Mouse (Mus musculus): ENCODE data around the gene Gm20388. TPM values are rescaled to one million over a fixed set of nuclear protein-coding genes. Genes with fewer than 3 reads are reported as not detected.

Gm20388 gene
- total RNA-seq, 1 experiment: 27.0 TPM

DNA sequence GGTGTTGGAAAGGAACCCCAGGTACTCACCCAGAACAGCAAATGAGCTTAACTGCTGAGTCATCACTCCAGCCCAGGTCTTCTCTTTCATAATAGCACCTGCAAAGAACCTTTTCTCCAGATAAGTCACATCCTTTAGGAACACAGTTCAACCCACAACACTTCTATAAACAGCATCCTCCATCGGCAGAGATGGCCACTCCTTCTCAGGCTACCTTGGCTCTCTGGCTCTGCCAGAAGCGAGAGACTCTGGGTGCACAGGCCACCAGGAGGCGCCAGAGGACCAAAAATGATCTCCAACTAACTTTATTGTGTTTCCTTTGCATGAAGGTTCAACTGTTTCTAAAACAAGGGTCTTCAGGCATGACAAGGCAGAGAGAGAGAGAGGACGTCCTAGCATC lies 3879.3 kb downstream of the Gm20388 start:
- TF ChIP-seq CHD2 (IDR thresholded peaks at IDR 0.05; ENCODE audit: low read depth, low read length) (no peak), HCFC1 (IDR thresholded peaks at IDR 0.05; ENCODE audit: borderline replicate concordance, insufficient read depth, low read length) (no peak), ZNF384 (IDR thresholded peaks at IDR 0.05; ENCODE audit: low read depth, low read length) (no peak), ZC3H11A (IDR thresholded peaks at IDR 0.05; ENCODE audit: borderline replicate concordance, low read depth, low read length) (peak; percentile 81), MAFK (IDR thresholded peaks at IDR 0.05; ENCODE audit: insufficient read depth, low read depth, low read length) (peak; percentile 93)
- no peak overlapping the region for H3K27ac ChIP-seq (ENCODE audit: insufficient read depth, low read depth, low read length, poor library complexity, severe bottlenecking)

DNA sequence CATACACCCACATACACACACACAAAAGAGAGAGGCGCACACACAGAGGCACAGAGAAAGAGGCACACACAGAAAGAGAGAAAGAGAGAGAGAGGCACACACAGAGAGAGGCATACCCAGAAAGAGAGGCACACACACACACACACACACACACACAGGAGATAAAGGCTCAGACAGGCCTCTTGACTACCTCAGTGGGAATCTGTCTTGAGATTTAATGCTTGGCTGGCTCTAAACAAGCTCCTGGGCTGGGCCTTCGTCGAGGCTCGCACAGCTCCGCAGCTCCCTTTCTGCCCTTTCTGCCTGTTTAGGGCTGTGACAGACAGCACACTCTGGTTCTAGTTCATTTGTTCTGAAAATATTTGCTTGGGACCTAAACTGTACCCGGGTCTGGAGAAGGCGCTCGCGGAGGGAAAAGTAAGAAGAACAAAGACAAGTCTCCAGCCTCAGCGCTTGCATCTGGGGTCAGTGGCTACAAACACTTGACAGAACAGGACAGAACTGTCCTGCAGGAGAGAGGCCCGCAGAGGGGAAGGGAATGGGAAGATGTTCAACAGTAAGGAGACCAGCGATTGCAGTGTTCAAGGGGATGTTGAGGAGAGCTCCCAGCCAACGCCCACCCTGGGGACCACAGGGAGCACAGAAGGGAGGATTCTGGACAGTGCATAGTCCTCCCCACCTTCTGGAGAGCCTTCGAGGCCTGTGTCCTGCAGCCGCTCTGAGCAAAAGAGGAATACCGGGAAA lies 3880.6 kb downstream of the Gm20388 start:
- H3K9me3 ChIP-seq (ENCODE audit: control insufficient read depth, insufficient read depth, low read depth, low read length): no peaks in the 10 kb centered on the region
- no peak overlapping the region for H3K27ac ChIP-seq (ENCODE audit: insufficient read depth, low read depth, low read length, poor library complexity, severe bottlenecking)
- DNase-seq (ENCODE audit: low read depth, low spot score): no peak
- H3K4me1 ChIP-seq (ENCODE audit: control insufficient read depth in 2 of 2, insufficient read depth in 2 of 2, low read length in 2 of 2, poor library complexity in 1 of 2): peaks cover 2 to 6% of the 10 kb centered on the region in 2 experiments; a peak in 1 of 4 replicates
- no peak overlapping the region for H3K4me3 ChIP-seq (ENCODE audit: insufficient read depth in 1 of 2, low read depth in 1 of 2, low read length in 2 of 2, poor library complexity in 1 of 2, severe bottlenecking in 1 of 2)
- in situ Hi-C loops (cut with MboI; ENCODE audit: low sequenced_read_pairs in 2 of 2, unreplicated experiment in 2 of 2): no loop called here
- H3K36me3 ChIP-seq (ENCODE audit: control insufficient read depth, insufficient read depth, low read length, poor library complexity, severe bottlenecking): no peaks in the 10 kb centered on the region
- no peak overlapping the region for H3K9ac ChIP-seq (ENCODE audit: insufficient read depth, low read depth, low read length, poor library complexity, severe bottlenecking)
- TF ChIP-seq MAFK (IDR thresholded peaks at IDR 0.05; ENCODE audit: insufficient read depth, low read depth, low read length): no peak
- TF ChIP-seq CHD2 (IDR thresholded peaks at IDR 0.05; ENCODE audit: low read depth, low read length): no peak
- TF ChIP-seq ZC3H11A (IDR thresholded peaks at IDR 0.05; ENCODE audit: borderline replicate concordance, low read depth, low read length): no peak
- no peak for TF ChIP-seq ZNF384 (IDR thresholded peaks at IDR 0.05; ENCODE audit: low read depth, low read length)
- TF ChIP-seq HCFC1 (IDR thresholded peaks at IDR 0.05; ENCODE audit: borderline replicate concordance, insufficient read depth, low read length): no peak

More for the DNA sequence above, 3879.3 kb downstream of the Gm20388 start:
- H3K9ac ChIP-seq (ENCODE audit: insufficient read depth, low read depth, low read length, poor library complexity, severe bottlenecking): no peak overlapping the region
- H3K9me3 ChIP-seq (ENCODE audit: control insufficient read depth, insufficient read depth, low read depth, low read length): no peaks in the 10 kb centered on the region
- no peaks in the 10 kb centered on the region for H3K36me3 ChIP-seq (ENCODE audit: control insufficient read depth, insufficient read depth, low read length, poor library complexity, severe bottlenecking)
- peaks cover 2 to 11% of the 10 kb centered on the region in 2 experiments; a peak in 1 of 4 replicates for H3K4me1 ChIP-seq (ENCODE audit: control insufficient read depth in 2 of 2, insufficient read depth in 2 of 2, low read length in 2 of 2, poor library complexity in 1 of 2)
- DNase-seq (ENCODE audit: low read depth, low spot score): peak; percentile 77
- H3K4me3 ChIP-seq (ENCODE audit: insufficient read depth in 1 of 2, low read depth in 1 of 2, low read length in 2 of 2, poor library complexity in 1 of 2, severe bottlenecking in 1 of 2): no peak overlapping the region
- in situ Hi-C loops (cut with MboI; ENCODE audit: low sequenced_read_pairs in 2 of 2, unreplicated experiment in 2 of 2): loop anchor here in 1 of 2 experiments (10.0 kb wide), 1 partner anchor 565 kb away; no protein-coding TSS in a partner anchor

DNA sequence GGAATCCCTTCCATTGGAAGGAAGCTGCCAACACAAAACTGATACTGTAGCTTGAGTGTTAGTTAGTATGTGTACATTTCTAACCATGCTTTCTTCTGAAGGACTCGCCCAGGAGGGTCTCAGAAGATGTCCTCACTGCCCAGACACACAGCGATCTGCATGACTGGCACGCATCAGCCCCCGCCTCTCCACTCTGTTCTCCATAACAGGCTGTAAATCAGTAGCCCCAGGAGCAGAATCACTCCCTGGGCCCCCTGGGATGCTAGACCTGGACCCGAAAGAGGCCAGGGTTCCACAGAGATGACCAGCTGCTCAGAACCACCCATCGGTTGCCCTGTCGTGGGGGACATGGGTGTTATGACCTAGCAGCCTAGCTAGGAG lies 3881.2 kb downstream of the Gm20388 start:
- DNase-seq (ENCODE audit: low read depth, low spot score): no peak
- no peaks in the 10 kb centered on the region for H3K36me3 ChIP-seq (ENCODE audit: control insufficient read depth, insufficient read depth, low read length, poor library complexity, severe bottlenecking)
- in situ Hi-C loops (cut with MboI; ENCODE audit: low sequenced_read_pairs in 2 of 2, unreplicated experiment in 2 of 2): no loop called here
- no peak overlapping the region for H3K4me3 ChIP-seq (ENCODE audit: insufficient read depth in 1 of 2, low read depth in 1 of 2, low read length in 2 of 2, poor library complexity in 1 of 2, severe bottlenecking in 1 of 2)
- peaks cover 2 to 6% of the 10 kb centered on the region in 2 experiments; a peak in 1 of 4 replicates for H3K4me1 ChIP-seq (ENCODE audit: control insufficient read depth in 2 of 2, insufficient read depth in 2 of 2, low read length in 2 of 2, poor library complexity in 1 of 2)
- H3K9ac ChIP-seq (ENCODE audit: insufficient read depth, low read depth, low read length, poor library complexity, severe bottlenecking): no peak overlapping the region
- no peaks in the 10 kb centered on the region for H3K9me3 ChIP-seq (ENCODE audit: control insufficient read depth, insufficient read depth, low read depth, low read length)
- no peak for TF ChIP-seq ZNF384 (IDR thresholded peaks at IDR 0.05; ENCODE audit: low read depth, low read length)
- no peak for TF ChIP-seq HCFC1 (IDR thresholded peaks at IDR 0.05; ENCODE audit: borderline replicate concordance, insufficient read depth, low read length)
- H3K27ac ChIP-seq (ENCODE audit: insufficient read depth, low read depth, low read length, poor library complexity, severe bottlenecking): no peak overlapping the region

DNA sequence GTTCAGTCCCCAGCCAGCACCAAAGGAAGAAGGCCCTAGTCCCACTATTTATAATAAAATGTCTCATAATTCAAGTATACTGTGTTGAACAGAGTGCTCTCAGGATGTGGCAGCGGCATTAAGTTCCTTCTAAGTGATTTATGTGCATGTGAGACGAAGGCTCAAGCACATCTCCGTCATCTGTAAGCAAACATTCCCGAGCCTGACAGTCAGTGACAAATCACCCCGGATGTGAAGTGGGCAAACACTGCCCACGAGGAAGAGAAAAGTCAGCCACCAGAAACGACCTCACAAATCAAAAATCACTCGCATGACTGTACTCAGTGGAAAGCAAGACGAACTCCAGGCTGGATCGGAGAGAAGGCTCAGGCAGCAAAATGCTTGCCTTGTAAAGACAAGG lies 3883.3 kb downstream of the Gm20388 start:
- no peaks in the 10 kb centered on the region for H3K36me3 ChIP-seq (ENCODE audit: control insufficient read depth, insufficient read depth, low read length, poor library complexity, severe bottlenecking)
- H3K9me3 ChIP-seq (ENCODE audit: control insufficient read depth, insufficient read depth, low read depth, low read length): no peaks in the 10 kb centered on the region
- H3K9ac ChIP-seq (ENCODE audit: insufficient read depth, low read depth, low read length, poor library complexity, severe bottlenecking): no peak overlapping the region
- TF ChIP-seq ZNF384 (IDR thresholded peaks at IDR 0.05; ENCODE audit: low read depth, low read length): no peak
- TF ChIP-seq HCFC1 (IDR thresholded peaks at IDR 0.05; ENCODE audit: borderline replicate concordance, insufficient read depth, low read length): no peak
- no peak for TF ChIP-seq ZC3H11A (IDR thresholded peaks at IDR 0.05; ENCODE audit: borderline replicate concordance, low read depth, low read length)
- no peak for TF ChIP-seq MAFK (IDR thresholded peaks at IDR 0.05; ENCODE audit: insufficient read depth, low read depth, low read length)
- no peak for TF ChIP-seq CHD2 (IDR thresholded peaks at IDR 0.05; ENCODE audit: low read depth, low read length)
- in situ Hi-C loops (cut with MboI; ENCODE audit: low sequenced_read_pairs in 2 of 2, unreplicated experiment in 2 of 2): no loop called here
- H3K4me1 ChIP-seq (ENCODE audit: control insufficient read depth in 2 of 2, insufficient read depth in 2 of 2, low read length in 2 of 2, poor library complexity in 1 of 2): 0 out of 4 replicates have a peak, but pooled peaks cover 0 to 2% of the 10 kb centered on the region in 2 experiments
- no peak overlapping the region for H3K27ac ChIP-seq (ENCODE audit: insufficient read depth, low read depth, low read length, poor library complexity, severe bottlenecking)
- no peak for DNase-seq (ENCODE audit: low read depth, low spot score)
- H3K4me3 ChIP-seq (ENCODE audit: insufficient read depth in 1 of 2, low read depth in 1 of 2, low read length in 2 of 2, poor library complexity in 1 of 2, severe bottlenecking in 1 of 2): no peak overlapping the region
